Mouse (Mus musculus) stomach, postnatal 0 days (tissue): ENCODE measurements around the gene Gpatch11.

Experiments
- CTCF ChIP-seq: IDR thresholded peaks from 2 replicates; pipeline ENCODE4 v1.5.1; 2016; ENCODE audit warnings: antibody characterized with exemption, low read depth, mild to moderate bottlenecking, moderate library complexity
- EP300 ChIP-seq: optimal IDR thresholded peaks from 2 replicates; pipeline ENCODE3; 2016; ENCODE audit warnings: antibody characterized with exemption

DNA sequence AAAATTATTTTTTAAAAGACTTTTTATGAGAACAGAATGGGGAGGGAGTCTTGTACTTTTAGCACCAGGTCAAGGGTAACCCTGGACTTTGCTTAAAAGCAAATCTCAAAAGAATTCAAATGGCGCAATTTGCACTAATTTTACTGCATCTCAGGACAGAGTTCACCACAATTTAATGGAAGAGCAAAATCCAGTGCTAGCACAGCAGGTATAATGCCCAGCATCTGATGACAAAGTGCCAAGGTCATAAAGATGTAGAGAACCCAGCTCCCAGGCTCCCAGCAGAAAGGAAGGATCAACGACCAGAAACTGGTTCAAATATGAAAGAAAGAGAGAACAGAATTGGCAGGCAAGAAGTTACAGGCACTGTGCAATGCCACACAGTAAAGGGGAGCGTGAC is 43.2 kb upstream of the Gpatch11 start:
- TF ChIP-seq CTCF: no peak
- TF ChIP-seq EP300: no peak
